Mouse (Mus musculus): ENCODE results near the gene Nostrin. TPM values are rescaled to one million over a fixed set of nuclear protein-coding genes. Genes with fewer than 3 reads are reported as not detected.

Gene Nostrin
- polyA plus RNA-seq, 1 experiment from 2014 or later: 0.84 TPM

DNA sequence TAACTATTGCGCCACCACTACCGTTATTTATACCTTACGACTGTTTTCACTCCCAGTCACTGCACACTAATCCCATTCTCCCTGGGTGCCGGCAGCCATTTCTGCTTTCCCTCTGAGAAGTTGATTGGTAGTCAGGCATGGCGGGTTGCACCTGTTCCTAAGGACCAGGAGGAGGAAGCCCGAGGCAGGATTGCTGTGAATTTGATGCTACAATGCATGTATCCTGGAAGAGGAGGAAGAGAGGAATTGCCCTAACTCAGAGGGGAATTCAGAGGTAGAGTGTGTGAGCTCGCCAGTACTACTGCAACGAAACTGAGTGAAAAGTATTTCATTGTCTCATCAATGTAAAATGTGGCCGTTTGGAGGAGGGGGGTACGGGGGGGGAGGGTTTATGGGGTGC is 77.1 kb downstream of the Nostrin start:
- 74% methylated on average over 10 of the region's 10 CpGs for WGBS
- no peak for DNase-seq (ENCODE audit: low spot score)
- Histone ChIP-seq H3K27ac (replicated peaks) (no peak overlapping the region), H3K27me3 (ENCODE audit: low read depth, poor library complexity, severe bottlenecking) (no peaks in the 10 kb centered on the region), H3K4me1 (0 out of 2 replicates have a peak, but pooled peaks cover 3% of the 10 kb centered on the region), H3K9me3 (replicated peaks) (no peaks in the 10 kb centered on the region), H3K4me3 (no peak overlapping the region), H3K36me3 (no peaks in the 10 kb centered on the region)

GRCm38 (mm10) chr2:69215242-69215641 is 79.6 kb downstream of the Nostrin start:
- Histone ChIP-seq H3K4me1 (0 out of 2 replicates have a peak, but pooled peaks cover 3% of the 10 kb centered on the region), H3K27me3 (ENCODE audit: low read depth, poor library complexity, severe bottlenecking) (no peaks in the 10 kb centered on the region), H3K9me3 (replicated peaks) (no peaks in the 10 kb centered on the region), H3K36me3 (no peaks in the 10 kb centered on the region), H3K4me3 (no peak overlapping the region), H3K27ac (replicated peaks) (no peak overlapping the region)
- 95% methylated on average over 7 of the region's 7 CpGs for WGBS
- DNase-seq (ENCODE audit: low spot score): no peak

GRCm38 (mm10) chr2:69221868-69222416 is 86.3 kb downstream of the Nostrin start:
- H3K4me1 ChIP-seq: peaks cover 9% of the 10 kb centered on the region; the same call in 1 of the 2 replicates
- WGBS: 35% methylated on average over 5 of the region's 5 CpGs
- H3K9me3 ChIP-seq (replicated peaks): no peaks in the 10 kb centered on the region
- no peak overlapping the region for H3K27ac ChIP-seq (replicated peaks)
- DNase-seq (ENCODE audit: low spot score): no peak
- H3K36me3 ChIP-seq: no peaks in the 10 kb centered on the region
- no peaks in the 10 kb centered on the region for H3K27me3 ChIP-seq (ENCODE audit: low read depth, poor library complexity, severe bottlenecking)
- no peak overlapping the region for H3K4me3 ChIP-seq

DNA sequence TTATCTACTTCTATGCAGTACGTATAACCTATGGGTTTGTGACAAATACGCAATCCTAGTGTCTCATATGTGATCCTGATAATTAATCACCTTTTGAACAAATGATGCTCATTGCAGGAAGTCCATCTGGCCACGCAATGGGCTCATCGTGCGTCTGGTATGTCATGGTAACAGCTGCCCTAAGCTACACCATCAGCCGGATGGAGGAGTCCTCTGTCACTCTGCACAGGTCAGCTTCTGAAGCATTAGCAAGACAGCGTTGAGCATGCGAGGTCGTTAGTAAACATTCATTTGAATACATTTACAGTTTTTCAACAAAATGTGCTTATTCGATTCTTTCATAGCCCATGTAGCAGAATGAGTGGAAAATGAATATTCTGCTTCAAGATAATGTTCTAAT is 87.2 kb downstream of the Nostrin start:
- Histone ChIP-seq H3K4me3 (no peak overlapping the region), H3K4me1 (peaks cover 10% of the 10 kb centered on the region; the same call in 1 of the 2 replicates), H3K27me3 (ENCODE audit: low read depth, poor library complexity, severe bottlenecking) (no peaks in the 10 kb centered on the region), H3K36me3 (no peaks in the 10 kb centered on the region), H3K27ac (replicated peaks) (no peak overlapping the region), H3K9me3 (replicated peaks) (no peaks in the 10 kb centered on the region)
- DNase-seq (ENCODE audit: low spot score): no peak
- 86% methylated on average over 10 of the region's 10 CpGs for WGBS

- no peak for DNase-seq (ENCODE audit: low spot score)
- Histone ChIP-seq H3K9me3 (replicated peaks) (no peaks in the 10 kb centered on the region), H3K27me3 (ENCODE audit: low read depth, poor library complexity, severe bottlenecking) (no peaks in the 10 kb centered on the region), H3K27ac (replicated peaks) (no peak overlapping the region), H3K4me1 (peaks cover 10% of the 10 kb centered on the region; the same call in 1 of the 2 replicates), H3K4me3 (no peak overlapping the region), H3K36me3 (no peaks in the 10 kb centered on the region)
- 80% methylated on average over 2 of the region's 2 CpGs for WGBS
Measured at GRCm38 (mm10) chr2:69224724-69225123, 89.1 kb downstream of the Nostrin start.

DNA sequence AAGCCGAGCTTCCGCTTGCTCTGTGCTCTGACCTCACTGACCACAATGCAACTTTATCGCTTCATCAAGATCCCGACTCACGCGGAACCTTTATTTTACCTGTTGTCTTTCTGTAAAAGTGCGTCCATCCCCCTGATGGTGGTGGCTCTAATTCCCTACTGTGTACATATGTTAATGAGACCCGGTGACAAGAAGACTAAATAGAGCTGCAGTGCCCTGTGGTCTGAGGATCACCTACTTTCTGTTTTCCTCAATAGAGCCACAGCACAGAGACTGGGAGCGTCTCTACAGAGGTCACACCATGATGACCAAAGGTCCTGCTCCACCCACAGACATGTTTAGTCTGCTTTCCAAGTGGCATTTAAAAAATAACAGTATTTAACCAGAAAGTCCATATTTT is 91.3 kb downstream of the Nostrin start:
- no peak overlapping the region for H3K27ac ChIP-seq (replicated peaks)
- 87% methylated on average over 9 of the region's 9 CpGs for WGBS

GRCm38 (mm10) chr2:69228635-69229034 is 93.0 kb downstream of the Nostrin start:
- Histone ChIP-seq H3K27me3 (ENCODE audit: low read depth, poor library complexity, severe bottlenecking) (no peaks in the 10 kb centered on the region), H3K27ac (replicated peaks) (no peak overlapping the region), H3K9me3 (replicated peaks) (no peaks in the 10 kb centered on the region), H3K4me3 (no peak overlapping the region), H3K36me3 (no peaks in the 10 kb centered on the region), H3K4me1 (0 out of 2 replicates have a peak, but pooled peaks cover 3% of the 10 kb centered on the region)
- DNase-seq (ENCODE audit: low spot score): no peak
- WGBS: 82% methylated on average over 6 of the region's 6 CpGs

More for the DNA sequence above, 91.3 kb downstream of the Nostrin start:
- no peak for DNase-seq (ENCODE audit: low spot score)
- H3K4me3 ChIP-seq: no peak overlapping the region
- H3K27me3 ChIP-seq (ENCODE audit: low read depth, poor library complexity, severe bottlenecking): no peaks in the 10 kb centered on the region
- no peaks in the 10 kb centered on the region for H3K9me3 ChIP-seq (replicated peaks)
- peaks cover 7% of the 10 kb centered on the region; the same call in 1 of the 2 replicates for H3K4me1 ChIP-seq
- no peaks in the 10 kb centered on the region for H3K36me3 ChIP-seq

DNA sequence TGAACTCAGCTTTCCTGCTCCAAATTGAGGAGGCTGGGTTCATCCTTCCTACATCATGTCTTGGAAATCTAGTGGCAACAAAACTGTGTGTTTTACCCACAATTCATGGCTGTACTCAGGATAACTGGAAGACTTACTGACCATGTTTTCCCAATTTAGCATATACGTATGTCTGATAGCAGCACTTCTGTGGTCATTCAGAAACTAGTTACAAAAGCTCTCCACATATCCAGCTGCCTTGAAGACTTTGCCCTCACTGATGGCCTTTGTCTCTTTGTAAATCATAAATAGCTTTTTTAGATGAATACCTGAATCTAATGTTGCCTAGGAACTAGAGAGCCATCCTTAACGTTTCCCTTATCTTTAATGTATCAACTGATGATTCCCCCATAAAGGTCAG is 94.5 kb downstream of the Nostrin start:
- no peak overlapping the region for H3K27ac ChIP-seq (replicated peaks)
- 93% methylated on average over 2 of the region's 2 CpGs for WGBS
- no peaks in the 10 kb centered on the region for H3K27me3 ChIP-seq (ENCODE audit: low read depth, poor library complexity, severe bottlenecking)
- H3K4me3 ChIP-seq: no peak overlapping the region
- H3K36me3 ChIP-seq: no peaks in the 10 kb centered on the region
- DNase-seq (ENCODE audit: low spot score): no peak
- no peaks in the 10 kb centered on the region for H3K9me3 ChIP-seq (replicated peaks)
- 0 out of 2 replicates have a peak, but pooled peaks cover 3% of the 10 kb centered on the region for H3K4me1 ChIP-seq

DNA sequence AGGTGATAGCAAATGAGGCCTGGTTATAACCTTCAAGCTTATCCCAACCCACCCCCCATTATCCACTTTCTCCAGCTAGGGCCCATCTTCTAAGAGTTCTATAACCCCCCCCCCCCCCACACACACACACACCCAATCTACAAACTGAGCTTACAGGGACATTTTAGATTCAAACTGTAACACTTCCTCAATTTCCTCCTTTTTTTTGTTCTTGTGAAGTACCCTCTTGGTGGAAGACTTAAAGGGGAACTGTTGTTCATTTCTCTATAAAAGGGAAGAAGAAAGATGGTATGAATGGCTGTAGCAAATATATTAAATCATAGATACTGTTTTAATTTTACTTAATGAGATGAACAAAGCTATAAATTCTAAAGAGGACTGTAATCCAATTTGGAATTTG is 96.5 kb downstream of the Nostrin start:
- Histone ChIP-seq H3K27ac (replicated peaks) (no peak overlapping the region), H3K9me3 (replicated peaks) (no peaks in the 10 kb centered on the region), H3K36me3 (no peaks in the 10 kb centered on the region), H3K4me3 (no peak overlapping the region), H3K4me1 (no peaks in the 10 kb centered on the region), H3K27me3 (ENCODE audit: low read depth, poor library complexity, severe bottlenecking) (no peaks in the 10 kb centered on the region)
- no peak for DNase-seq (ENCODE audit: low spot score)

DNA sequence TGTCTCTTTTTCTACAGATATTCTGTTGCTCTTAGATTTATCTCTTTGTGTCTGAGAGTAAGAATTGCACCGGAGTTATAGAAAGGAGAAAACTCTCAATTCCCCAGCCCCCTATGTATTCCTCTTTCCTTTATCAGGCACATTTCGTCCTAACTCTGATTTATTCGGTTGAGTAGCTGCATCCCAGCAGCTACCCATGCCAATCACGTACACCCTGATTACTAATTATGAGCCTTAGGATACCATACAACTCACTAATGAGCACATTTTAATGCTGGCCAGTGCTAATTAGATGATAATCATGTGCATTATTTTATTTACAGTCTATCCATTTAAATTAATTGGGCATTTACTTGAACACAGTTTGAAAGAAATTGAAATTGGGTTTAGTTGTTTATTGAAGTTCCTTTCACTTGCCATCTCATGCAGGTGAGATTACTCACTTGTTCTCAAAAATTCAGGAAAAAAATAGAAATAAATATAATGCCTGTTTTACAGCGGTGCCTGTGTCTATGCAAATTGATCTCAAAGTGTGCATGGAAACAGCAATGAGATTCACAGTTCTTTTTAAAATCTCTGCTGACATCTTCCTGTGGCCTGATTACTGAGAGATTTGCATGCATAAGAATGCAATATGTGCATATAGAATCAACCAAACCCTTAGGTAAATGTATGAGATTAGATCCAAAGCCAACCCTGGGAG is 99.5 kb downstream of the Nostrin start:
- no peaks in the 10 kb centered on the region for H3K27me3 ChIP-seq (ENCODE audit: low read depth, poor library complexity, severe bottlenecking)
- WGBS: 92% methylated on average over 5 of the region's 5 CpGs
- H3K9me3 ChIP-seq (replicated peaks): no peaks in the 10 kb centered on the region
- no peaks in the 10 kb centered on the region for H3K4me1 ChIP-seq
- no peak overlapping the region for H3K4me3 ChIP-seq
- DNase-seq (ENCODE audit: low spot score): no peak
- no peaks in the 10 kb centered on the region for H3K36me3 ChIP-seq
- no peak overlapping the region for H3K27ac ChIP-seq (replicated peaks)

Other genes starting within 250 kb of the Nostrin start
- gene Spc25, start 70.4 kb downstream of the Nostrin start, polyA plus RNA-seq (2016; fragmentation: Nextera tagmentation; extraction: Ambion mirVana): 250 and 252 TPM in 2 replicates
- gene G6pc2, start 75.3 kb downstream of the Nostrin start, polyA plus RNA-seq (2016; fragmentation: Nextera tagmentation; extraction: Ambion mirVana): not detected in 2 replicates
- not detected in 2 replicates for gene Abcb11, start 206.8 kb downstream of the Nostrin start, polyA plus RNA-seq (2016; fragmentation: Nextera tagmentation; extraction: Ambion mirVana)
- gene Dhrs9, start 244.6 kb downstream of the Nostrin start, polyA plus RNA-seq (2016; fragmentation: Nextera tagmentation; extraction: Ambion mirVana): not detected in 2 replicates